Mouse (Mus musculus) olfactory bulb, adult 2 months (tissue): ENCODE measurements around the gene Pdss2.

ENCODE experiments used
- CTCF ChIP-seq: fragments of 200-500 bp; IDR thresholded peaks from 2 replicates; pipeline ENCODE4 v1.5.1; 2012; ENCODE audit warnings: low read depth, mild to moderate bottlenecking, low read length, moderate library complexity; ENCODE audit not compliant: insufficient read depth
- POLR2A ChIP-seq: fragments of 200-500 bp; IDR thresholded peaks from 2 replicates; pipeline ENCODE4 v1.6.1; 2012; ENCODE audit warnings: mild to moderate bottlenecking, low read depth, low read length, moderate library complexity; ENCODE audit not compliant: insufficient read depth

GRCm38 (mm10) chr10:43477459-43477858 is 256.2 kb downstream of the Pdss2 start:
- TF ChIP-seq CTCF (no peak), POLR2A (no peak)
